Mouse (Mus musculus) cerebellum, postnatal 14 days (tissue): ENCODE measurements around the gene Chst10.

Source experiments
- DNase-seq, 2 experiments: peaks; one replicate each; pipeline ENCODE4 v3.0.0; 2021; ENCODE audit warnings: mixed read lengths in 2 of 2

Chst10 gene

DNA sequence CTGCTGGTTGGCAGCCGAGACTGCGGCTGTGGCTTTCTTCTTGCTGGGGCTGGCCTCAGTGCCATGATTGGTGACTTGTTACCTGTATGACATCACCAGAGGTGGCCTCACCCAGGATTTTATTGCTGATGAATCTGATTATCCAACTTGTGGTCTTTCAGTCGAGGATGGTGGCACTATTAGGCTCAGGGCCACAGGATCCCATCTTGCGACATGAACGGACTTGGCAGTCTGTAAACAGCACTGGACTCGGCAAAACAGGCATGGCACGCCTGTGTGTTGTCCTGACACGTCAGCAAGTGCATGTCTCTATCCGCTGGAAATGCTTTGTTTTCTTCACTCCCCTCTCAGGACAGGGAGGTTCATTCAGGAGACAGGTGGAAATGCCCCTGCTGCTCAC, 33.6 kb downstream of the Chst10 start:
- DNase-seq, result no peak

GRCm38 (mm10) chr1:38862213-38862612, 35.7 kb downstream of the Chst10 start:
- DNase-seq, result peak; percentile 76 to 84

DNA sequence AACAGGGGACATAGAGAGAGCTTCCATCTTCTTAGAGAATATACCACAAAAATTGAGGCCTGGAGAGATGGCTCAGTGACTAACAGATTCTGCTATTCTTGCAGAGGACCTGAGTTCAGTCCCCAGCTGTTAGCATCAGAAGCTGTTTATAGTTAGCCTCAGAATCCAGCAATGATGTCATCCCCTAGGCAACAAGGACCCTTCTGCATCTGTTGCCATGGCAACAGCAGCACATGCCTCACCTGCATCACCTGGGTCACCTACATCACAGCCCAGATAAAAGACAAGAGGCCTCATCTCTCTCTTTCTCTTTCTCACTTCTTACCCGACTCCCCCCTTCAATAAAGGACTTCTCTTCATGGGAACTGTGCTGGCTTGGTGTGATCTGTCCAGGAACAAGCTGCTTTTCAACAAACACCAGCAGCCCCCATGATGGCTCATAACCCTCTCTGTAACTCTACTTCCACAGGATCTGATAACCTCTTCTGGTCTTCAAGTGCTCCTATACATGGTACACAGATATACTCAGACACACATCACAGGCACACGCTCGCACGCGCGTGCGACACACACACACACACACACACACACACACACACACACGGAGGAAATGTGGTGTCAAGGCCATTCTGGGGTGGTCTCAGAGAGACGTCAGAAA, 37.0 kb downstream of the Chst10 start:
- no peak for DNase-seq

- no peak for DNase-seq
Measured at GRCm38 (mm10) chr1:38860207-38860606, 37.8 kb downstream of the Chst10 start.

DNA sequence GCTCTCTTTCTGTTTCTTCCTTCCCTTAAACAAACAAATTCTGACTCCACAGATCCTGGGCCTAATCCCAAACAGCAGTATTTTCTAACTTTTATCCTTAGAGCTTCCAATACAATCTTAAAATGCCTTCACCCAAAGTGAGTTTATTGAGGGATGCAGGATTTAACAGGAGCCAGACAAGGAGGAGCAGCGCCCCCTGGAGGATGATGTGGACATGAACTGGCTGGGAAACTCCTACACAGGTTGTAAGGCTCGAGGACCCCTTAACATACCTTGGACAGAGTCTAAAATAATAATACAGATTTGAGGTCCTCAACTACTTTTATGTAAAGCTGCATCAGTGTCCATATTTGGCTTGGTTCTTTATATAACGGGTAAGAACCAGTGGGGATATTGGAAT, 41.8 kb downstream of the Chst10 start:
- peak; percentile 87 to 90 for DNase-seq

- DNase-seq, result no peak
Measured at GRCm38 (mm10) chr1:38852250-38852649, 45.7 kb downstream of the Chst10 start.

- DNase-seq, result no peak
Measured at GRCm38 (mm10) chr1:38850650-38851049, 47.3 kb downstream of the Chst10 start.

DNA sequence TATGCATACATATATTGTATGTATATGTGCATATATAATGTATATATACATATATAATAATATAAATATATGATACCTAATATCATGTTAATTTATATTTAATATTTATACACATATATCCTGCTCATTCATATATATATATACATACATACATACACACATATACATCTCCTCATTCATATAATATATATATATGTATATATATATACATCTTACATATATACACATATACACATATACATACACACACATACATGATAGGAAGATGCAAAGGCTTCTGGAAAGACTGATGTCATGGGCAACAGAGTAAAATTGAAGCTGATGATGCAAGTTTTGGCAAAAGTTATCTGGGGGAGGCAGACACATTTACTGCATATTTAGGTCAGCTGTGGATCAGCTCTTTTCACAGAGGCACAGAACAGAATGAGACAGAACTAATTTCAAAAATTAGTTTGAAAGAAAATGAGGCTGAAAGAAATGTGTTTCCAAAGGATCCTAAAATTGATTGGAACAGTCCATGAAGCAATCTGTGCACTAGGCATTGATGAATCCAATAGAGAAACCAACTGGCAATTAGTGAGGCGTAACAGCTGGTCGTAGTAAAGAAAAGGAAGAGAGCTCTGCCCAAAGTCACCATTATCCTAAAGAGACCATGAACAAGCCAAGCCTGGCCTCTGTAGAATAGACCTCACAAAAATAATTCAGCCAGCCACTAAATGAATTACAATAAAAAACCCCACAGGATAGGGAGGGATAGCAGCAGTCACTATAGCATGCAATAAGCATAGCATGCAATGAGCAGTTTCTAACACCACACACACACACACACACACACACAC, 49.3 kb downstream of the Chst10 start:
- no peak for DNase-seq

- DNase-seq, result peak; percentile 60 to 72
Measured at GRCm38 (mm10) chr1:38847975-38848374, 50.0 kb downstream of the Chst10 start.

- no peak for DNase-seq
Measured at GRCm38 (mm10) chr1:38843275-38843674, 54.7 kb downstream of the Chst10 start.

DNA sequence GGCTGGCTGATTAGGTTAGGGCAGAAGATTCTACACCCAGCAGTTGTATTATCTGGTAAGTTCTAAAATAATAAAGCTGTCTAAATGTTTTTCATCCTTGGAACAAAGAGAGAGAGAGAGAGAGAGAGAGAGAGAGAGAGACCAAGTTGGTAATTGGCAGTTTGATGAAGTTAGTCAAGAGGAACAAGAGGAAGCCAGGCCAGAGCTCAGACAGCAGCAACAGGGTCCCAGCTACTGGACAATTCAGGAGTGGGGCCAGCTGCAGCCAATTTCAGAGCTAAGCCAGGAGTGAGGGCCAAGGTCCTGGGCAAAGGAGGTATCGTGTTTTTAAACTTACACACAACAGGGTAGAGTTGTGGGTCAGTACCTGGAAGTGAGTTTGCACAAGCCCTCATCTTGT, 55.1 kb downstream of the Chst10 start:
- DNase-seq, result no peak

GRCm38 (mm10) chr1:38839944-38840343, 58.0 kb downstream of the Chst10 start:
- no peak for DNase-seq

GRCm38 (mm10) chr1:38836477-38836872, 61.5 kb downstream of the Chst10 start, which contains the start of gene Lonrf2:
Gene Lonrf2 (minus strand): TSS chr1:38836711.
- DNase-seq, result peak; percentile 85 to 88

DNA sequence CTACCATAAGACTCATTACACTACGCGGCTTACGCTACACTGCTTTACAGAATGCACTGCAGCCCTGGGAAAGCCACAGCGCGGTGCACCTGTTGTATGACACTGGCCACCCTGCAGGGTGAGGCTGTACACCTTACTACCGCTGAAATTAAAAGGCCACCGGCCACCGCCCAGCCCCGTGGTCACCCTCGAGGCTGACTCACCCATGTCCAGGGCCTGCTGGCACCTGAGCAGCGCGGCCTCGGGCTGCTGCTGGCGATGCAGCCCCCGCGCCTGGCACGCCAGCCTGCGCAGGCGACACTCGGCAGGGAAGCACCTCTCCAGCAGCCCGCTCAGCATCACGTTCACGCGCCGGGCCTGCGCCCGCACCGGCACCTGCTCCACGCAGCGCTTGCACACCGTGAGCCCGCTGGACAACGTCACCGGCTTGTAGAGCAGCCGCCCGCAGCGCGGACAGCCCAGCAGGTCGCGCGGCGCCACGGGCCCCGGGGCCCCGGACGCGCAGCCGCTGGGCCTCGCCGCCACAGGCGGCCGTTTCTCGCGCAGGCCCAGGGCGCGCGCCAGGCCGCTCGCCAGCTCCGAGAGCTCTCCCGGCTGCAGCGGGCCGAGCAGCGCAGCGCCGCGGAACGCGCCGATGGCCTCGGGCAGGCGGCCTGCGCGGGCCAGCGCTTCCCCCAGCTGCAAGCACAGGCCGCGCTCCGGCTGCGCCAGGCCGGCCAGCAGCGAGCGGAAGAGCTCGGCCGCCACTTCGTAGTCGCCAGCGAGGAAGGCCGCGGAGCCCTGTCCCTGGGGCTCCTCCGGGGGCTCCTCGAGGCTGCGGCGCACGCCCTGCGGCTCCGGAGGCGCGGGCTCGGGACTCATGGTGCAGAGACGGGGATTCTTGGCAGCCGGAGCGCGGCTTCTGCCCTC, 62.1 kb downstream of the Chst10 start:
- DNase-seq, result peak; percentile 69 to 78

DNA sequence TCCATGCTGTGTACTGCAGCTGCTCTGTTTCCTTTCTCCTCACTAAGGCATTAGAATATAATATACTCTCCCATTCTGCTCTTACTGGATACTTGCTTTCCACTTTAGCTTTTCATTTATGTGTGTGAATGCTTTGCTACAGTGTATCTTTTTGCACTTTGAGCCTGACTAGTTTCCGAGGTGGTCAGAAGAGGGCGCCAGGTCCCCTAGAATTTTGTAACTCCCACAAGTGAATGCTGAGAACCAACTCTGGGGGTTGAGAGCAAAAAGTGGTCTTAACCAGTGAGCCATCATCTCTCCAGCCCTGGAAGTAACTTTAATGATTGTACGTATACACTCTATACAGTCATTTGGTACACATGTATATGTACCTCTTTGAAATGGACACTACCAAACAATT, 63.1 kb downstream of the Chst10 start:
- peak; percentile 66 to 72 for DNase-seq

DNA sequence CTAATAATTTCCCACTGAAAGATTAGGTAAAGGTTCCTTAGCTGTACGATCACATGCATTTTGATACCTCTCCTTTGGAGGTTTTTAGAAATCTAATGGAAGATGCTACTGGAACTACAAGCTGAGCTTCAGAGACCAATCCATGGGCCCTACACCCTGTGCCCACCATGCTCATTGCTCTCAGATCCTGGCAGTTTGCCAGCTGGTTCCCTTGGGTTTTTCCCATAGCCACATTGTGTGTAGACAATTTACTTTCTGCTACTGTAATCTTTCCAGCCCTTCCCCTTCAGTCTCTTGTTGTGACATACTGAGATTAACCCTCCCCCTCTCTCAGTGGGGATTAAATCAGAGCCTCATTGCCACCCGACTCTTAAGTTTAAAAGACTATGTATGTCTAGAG, 73.0 kb downstream of the Chst10 start:
- peak; percentile 33 to 52 for DNase-seq

GRCm38 (mm10) chr1:38823851-38824250, 74.1 kb downstream of the Chst10 start:
- DNase-seq, result no peak

DNA sequence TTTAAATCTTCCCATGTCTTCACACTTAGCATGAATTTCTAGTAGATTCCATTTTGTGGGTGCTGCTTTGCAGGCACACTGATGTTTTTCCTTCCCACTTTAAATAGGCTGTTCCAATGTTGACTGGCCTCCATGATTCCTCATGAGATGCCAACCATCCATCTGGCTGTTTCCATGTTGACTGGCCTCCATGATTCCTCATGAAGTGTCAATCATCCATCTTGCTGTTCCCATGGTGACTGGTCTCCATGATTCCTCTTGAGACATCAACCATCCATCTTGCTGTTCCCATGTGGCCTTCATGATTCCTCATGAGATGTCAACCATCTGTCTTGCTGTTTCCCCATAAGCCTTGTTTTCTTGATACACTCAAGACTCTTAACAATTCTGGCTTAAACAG, 78.3 kb downstream of the Chst10 start:
- no peak for DNase-seq

GRCm38 (mm10) chr1:38817671-38818070, 80.3 kb downstream of the Chst10 start:
- no peak for DNase-seq

- no peak for DNase-seq
Measured at GRCm38 (mm10) chr1:38817268-38817667, 80.7 kb downstream of the Chst10 start.

DNA sequence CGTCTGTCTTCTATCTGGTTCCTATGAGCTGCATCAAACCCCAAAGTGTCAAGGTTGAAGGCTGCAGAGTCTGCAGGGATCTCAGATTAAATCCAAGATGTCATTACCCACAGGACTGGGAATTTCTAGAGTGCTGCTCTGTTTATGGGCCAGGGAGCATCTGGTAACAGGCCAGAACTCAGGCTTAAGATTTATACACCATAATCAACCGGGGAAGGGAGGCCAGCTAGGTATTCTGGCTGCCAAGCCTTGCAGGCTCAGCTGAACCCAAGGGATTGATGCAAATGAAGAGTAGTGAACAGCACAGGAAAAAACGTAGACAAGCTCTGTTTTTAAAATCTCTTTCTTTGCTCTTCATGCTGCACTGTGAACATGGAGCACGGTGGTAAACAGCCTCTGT, 81.7 kb downstream of the Chst10 start:
- DNase-seq, result peak; percentile 39 to 60
